Mouse (Mus musculus): ENCODE measurements around the gene Plekha1.

DNA sequence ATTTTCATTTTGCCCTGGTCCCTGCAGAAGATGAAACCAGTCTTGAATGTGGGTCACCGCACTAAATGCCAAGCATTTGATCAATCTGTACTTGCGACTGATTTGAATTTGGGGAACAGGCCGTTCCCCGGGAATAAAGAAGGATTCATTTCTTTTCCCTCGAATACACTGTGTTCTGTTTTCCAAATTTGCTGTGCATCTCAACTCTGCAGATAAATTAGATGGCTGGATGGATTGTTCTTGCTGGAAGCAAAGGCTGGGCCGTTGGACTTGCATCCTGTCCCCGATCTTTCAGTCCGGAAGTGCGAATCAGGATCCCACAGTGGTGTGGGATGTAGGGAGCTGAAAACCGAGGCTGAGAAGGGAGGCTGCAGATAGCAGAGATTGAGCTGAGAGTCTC, 87.8 kb downstream of the Plekha1 start:
- no peak for TF ChIP-seq POLR2A (IDR thresholded peaks at IDR 0.05; ENCODE audit: control insufficient read depth, extremely low read depth, insufficient read depth, low read length, poor library complexity)
- no peak for TF ChIP-seq CTCF (IDR thresholded peaks at IDR 0.05; ENCODE audit: borderline replicate concordance, control insufficient read depth, extremely low read depth, insufficient read depth, low read length, poor library complexity)

Data from thymus, adult 2 months (tissue).